Mouse (Mus musculus) forebrain, embryonic 16.5 days (tissue): ENCODE measurements around the gene Prl2b1. TPM values are rescaled to one million over a fixed set of nuclear protein-coding genes. Genes with fewer than 3 reads are reported as not detected.

Experiments
- ATAC-seq: fragments of 200-750 bp; cut with Nextera tagmentation; 2 replicates; pipeline ENCODE4 v1.8.0; 2017; ENCODE audit warnings: mild to moderate bottlenecking, moderate library complexity
- H3K27ac ChIP-seq: fragments of 300-500 bp; sonication (generic); 2 replicates; pipeline ENCODE4 v1.5.1; 2014; ENCODE audit warnings: low read length, control low read depth
- H3K27me3 ChIP-seq: fragments of 300-500 bp; sonication (generic); replicated peaks from 2 replicates; pipeline ENCODE4 v1.6.1; 2014; ENCODE audit warnings: low read length; ENCODE audit not compliant: control insufficient read depth, insufficient read depth
- H3K36me3 ChIP-seq: fragments of 300-500 bp; sonication (generic); 2 replicates; pipeline ENCODE4 v1.6.1; 2014; ENCODE audit not compliant: control insufficient read depth, insufficient read depth
- H3K4me1 ChIP-seq: fragments of 300-500 bp; sonication (generic); replicated peaks from 2 replicates; pipeline ENCODE4 v1.6.1; 2014; ENCODE audit warnings: low read length; ENCODE audit not compliant: control insufficient read depth, insufficient read depth
- H3K4me2 ChIP-seq: fragments of 300-500 bp; sonication (generic); 2 replicates; pipeline ENCODE4 v1.6.1; 2014; ENCODE audit warnings: mild to moderate bottlenecking, low read length, control low read depth
- H3K4me3 ChIP-seq: fragments of 300-500 bp; sonication (generic); replicated peaks from 2 replicates; pipeline ENCODE4 v1.5.1; 2014; ENCODE audit warnings: mild to moderate bottlenecking, low read length, control low read depth
- H3K9ac ChIP-seq: fragments of 300-500 bp; sonication (generic); replicated peaks from 2 replicates; pipeline ENCODE4 v1.6.1; 2014; ENCODE audit warnings: low read depth, low read length, control low read depth
- H3K9me3 ChIP-seq: fragments of 300-500 bp; sonication (generic); 2 replicates; pipeline ENCODE4 v1.6.1; 2016; ENCODE audit warnings: low read length; ENCODE audit not compliant: control insufficient read depth
- WGBS: fragments of 180-500 bp; shearing (Covaris S2); extraction: QIAGEN DNeasy Blood & Tissue Kit; methylation state at CpG from one replicate; pipeline ENCODE4 v1.1.7; 2014; 5-methylcytosine and 5-hydroxymethylcytosine counted together
- polyA plus RNA-seq: library from polyadenylated mRNA; unstranded; fragments of >200 nt; fragmentation: Nextera tagmentation; extraction: Ambion mirVana; gene quantifications from 2 replicates; pipeline ENCODE4 v1.2.1, GENCODE M21; 2015

Gene Prl2b1
- not detected in 2 replicates for polyA plus RNA-seq

DNA sequence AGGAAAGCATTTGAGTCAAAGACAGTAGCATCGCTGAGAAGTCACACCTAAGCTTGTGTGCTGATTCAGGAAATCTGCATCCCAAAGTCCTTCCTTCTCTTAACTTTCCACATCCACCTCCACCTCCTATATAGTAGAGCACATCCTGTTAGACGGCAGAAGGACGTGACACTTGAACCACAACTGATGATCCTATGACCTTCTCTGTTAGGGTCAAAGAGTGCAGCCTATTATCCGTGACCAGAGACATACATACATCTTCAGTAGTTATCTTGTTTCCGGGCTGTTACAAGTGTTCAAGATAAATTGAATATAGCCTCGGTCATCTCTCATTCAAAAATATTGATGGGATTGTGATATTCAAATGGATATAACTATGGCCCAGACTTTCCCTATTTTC, at the start of gene Prl2b1:
Prl2b1 (minus strand) TSS at position 101 of the 400 bp plus-strand sequence.
- 89% methylated on average over 6 of the region's 6 CpGs for WGBS
- Histone ChIP-seq H3K4me2 (no peak within 1 kb of the TSS), H3K4me1 (no peaks in the 10 kb centered on the region), H3K9me3 (no peaks in the 10 kb centered on the region), H3K36me3 (no peaks in the 10 kb centered on the region), H3K9ac (no peak within 1 kb of the TSS), H3K27ac (no peak within 1 kb of the TSS), H3K4me3 (no peak within 1 kb of the TSS), H3K27me3 (no peaks in the 10 kb centered on the region)
- no peak for ATAC-seq

DNA sequence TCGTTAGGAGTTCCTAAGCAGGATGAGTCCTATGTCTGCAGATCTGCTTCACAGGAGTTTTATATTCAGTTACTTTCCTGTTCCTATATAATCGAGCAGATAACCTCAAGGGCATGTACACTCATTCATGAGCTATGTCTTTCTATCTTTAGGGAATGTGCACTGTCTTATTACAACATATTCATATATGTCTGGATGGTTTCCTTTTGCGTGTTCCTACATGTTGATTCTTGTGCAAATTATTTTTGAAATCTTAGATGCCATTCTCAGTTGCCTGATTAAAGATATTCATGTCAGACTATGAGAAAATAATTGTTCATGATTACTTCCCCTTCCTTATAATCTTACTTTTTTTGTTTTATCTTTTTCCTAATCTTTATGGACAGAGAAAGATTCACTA, 47.9 kb upstream of the Prl2b1 start, which contains the start of gene Prl8a6:
Prl8a6 (minus strand) TSS at position 101 of the 400 bp plus-strand sequence.
- H3K9me3 ChIP-seq, result 0 out of 2 replicates have a peak, but pooled peaks cover 2% of the 10 kb centered on the region
- no peaks in the 10 kb centered on the region for H3K4me1 ChIP-seq
- H3K4me3 ChIP-seq, result no peak within 1 kb of the TSS
- no peak for ATAC-seq
- H3K4me2 ChIP-seq, result no peak within 1 kb of the TSS
- H3K36me3 ChIP-seq, result no peaks in the 10 kb centered on the region
- no peak within 1 kb of the TSS for H3K27ac ChIP-seq
- 83% methylated on average over 3 of the region's 3 CpGs for WGBS
- H3K27me3 ChIP-seq, result no peaks in the 10 kb centered on the region
- no peak within 1 kb of the TSS for H3K9ac ChIP-seq

DNA sequence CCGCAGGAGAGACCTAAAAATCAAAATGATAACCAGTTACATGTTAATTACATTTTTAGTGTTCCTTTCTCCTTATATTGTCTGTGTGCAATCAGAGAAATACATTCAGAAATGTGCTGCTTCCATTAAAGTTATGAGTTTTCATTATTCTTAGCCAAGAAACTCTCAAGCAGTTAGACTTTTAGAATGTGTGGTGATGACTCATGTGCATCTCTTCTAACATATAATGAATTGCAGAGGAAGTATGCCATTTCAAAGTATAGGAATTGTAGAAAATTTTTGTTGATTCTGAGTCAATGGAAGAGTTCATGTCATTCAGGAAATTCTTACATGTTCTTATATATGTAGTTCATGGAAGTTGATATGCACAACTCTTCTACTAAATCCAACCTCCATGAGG, 42.5 kb upstream of the Prl2b1 start:
- ATAC-seq, result no peak
- 90% methylated on average over 1 of the region's 1 CpGs for WGBS
- H3K4me2 ChIP-seq, result no peak overlapping the region
- no peak overlapping the region for H3K4me3 ChIP-seq
- no peaks in the 10 kb centered on the region for H3K27me3 ChIP-seq
- no peak overlapping the region for H3K27ac ChIP-seq
- H3K4me1 ChIP-seq, result no peaks in the 10 kb centered on the region
- H3K9ac ChIP-seq, result no peak overlapping the region
- no peaks in the 10 kb centered on the region for H3K36me3 ChIP-seq
- H3K9me3 ChIP-seq, result no peaks in the 10 kb centered on the region

DNA sequence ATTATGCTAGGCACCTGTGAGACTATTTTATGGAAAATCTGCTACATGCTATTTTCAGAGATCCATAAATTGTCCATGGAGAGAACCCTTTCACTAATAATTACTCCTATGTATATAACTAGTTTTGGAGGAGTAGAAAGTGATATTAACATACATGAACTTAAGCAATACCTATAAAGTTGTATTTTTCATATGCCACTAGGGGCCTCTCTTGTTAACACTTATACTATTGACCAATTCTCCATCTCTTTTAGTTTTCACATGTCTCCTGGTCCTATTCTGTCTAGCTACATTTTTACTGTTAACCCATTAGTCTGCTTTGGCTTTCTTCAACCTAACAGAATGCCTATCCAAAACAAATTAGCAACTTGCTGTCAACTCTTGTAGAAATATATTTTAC, 23.0 kb upstream of the Prl2b1 start:
- no peaks in the 10 kb centered on the region for H3K36me3 ChIP-seq
- H3K27ac ChIP-seq, result no peak overlapping the region
- no peaks in the 10 kb centered on the region for H3K4me1 ChIP-seq
- H3K9me3 ChIP-seq, result no peaks in the 10 kb centered on the region
- H3K9ac ChIP-seq, result no peak overlapping the region
- ATAC-seq, result no peak
- H3K4me2 ChIP-seq, result no peak overlapping the region
- H3K4me3 ChIP-seq, result no peak overlapping the region
- no peaks in the 10 kb centered on the region for H3K27me3 ChIP-seq

DNA sequence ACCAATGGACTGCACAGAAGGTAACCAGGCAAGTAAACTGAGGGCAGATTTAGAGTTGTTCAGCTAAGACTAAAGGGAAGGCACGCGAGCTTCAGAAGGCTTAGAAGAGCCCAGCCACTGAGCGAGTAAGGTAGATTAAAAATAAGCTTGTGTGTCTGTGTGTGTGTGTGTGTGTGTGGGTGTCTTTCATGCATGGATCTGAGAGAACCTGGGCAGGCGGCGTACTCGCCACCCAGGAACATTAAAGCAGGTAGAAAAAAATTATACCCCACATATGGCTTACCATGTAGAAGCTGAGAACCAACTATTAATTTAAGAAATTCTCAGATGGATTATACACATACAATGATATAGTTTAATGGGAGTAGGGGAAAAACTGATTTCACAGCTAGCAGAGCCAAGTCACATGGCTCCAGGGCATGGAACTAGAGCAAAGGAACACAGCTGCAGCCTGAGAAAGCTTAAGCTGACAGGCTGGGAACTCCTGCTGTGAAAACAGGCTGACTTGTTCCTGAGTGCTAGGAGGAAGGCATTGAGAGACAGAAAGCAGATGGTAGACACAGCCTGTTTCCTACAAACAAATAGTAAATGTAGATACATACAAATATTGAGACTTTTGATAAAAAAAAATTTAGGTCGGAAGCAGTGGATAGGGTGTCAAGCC, 8.5 kb upstream of the Prl2b1 start:
- no peak overlapping the region for H3K27ac ChIP-seq
- H3K4me2 ChIP-seq, result no peak overlapping the region
- no peak overlapping the region for H3K4me3 ChIP-seq
- H3K36me3 ChIP-seq, result no peaks in the 10 kb centered on the region
- H3K9ac ChIP-seq, result no peak overlapping the region
- H3K4me1 ChIP-seq, result no peaks in the 10 kb centered on the region
- H3K9me3 ChIP-seq, result no peaks in the 10 kb centered on the region
- 72% methylated on average over 7 of the region's 7 CpGs for WGBS
- ATAC-seq, result peak; percentile 88
- no peaks in the 10 kb centered on the region for H3K27me3 ChIP-seq

DNA sequence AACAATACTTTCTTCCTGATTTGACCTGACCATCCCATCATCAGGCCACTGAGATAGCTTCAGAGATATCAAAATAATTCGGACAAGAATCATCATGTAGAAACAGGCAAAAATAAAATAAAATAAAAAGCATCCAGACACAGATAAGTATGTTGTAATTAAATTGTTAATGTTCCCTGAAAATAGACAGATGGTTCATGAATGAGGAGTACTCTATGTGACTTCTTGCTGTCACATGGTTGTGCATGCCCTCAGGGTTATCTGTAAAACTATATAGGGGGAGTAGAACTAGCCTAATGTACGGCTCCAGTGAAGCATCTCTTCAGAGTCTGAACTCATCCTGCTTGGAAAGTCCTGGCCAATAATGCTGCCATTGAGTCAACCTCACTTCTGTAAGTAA, 45.3 kb downstream of the Prl2b1 start, which contains the start of gene Prl8a2:
Prl8a2 (plus strand) TSS at position 301 of the 400 bp plus-strand sequence.
- Histone ChIP-seq H3K4me2 (no peak within 1 kb of the TSS), H3K27ac (no peak within 1 kb of the TSS), H3K9me3 (no peaks in the 10 kb centered on the region), H3K9ac (no peak within 1 kb of the TSS), H3K27me3 (no peaks in the 10 kb centered on the region), H3K36me3 (no peaks in the 10 kb centered on the region), H3K4me1 (no peaks in the 10 kb centered on the region), H3K4me3 (no peak within 1 kb of the TSS)
- WGBS, result 88% methylated on average over 2 of the region's 2 CpGs
- ATAC-seq, result no peak

DNA sequence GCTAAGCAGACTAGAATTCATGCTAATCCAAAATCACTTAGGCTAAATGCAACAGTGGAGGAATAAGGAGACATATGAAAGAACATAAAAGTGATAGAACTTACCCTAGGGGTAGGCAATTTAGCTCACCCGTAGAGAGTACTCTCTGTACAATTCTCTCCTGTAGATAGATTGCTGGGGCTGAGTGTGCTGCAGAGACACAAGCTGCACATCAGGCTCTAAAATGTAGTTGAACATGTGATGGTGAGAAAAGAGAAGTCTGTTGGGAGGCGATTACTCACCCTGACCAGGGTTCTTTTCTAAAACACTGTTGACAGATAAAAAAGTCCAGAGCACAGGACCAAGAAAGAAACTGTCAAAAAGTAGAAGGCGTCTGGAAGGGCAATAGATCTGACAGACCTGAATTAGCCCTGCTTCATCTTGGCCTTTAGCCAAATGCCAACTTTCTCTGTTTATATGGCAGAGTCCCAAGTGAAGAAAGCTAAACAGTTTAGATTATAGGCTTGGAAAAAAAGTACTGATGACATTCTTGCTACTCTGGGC, 47.8 kb downstream of the Prl2b1 start:
- Histone ChIP-seq H3K4me3 (no peak overlapping the region), H3K9me3 (no peaks in the 10 kb centered on the region), H3K27me3 (no peaks in the 10 kb centered on the region), H3K9ac (no peak overlapping the region), H3K4me2 (no peak overlapping the region), H3K4me1 (no peaks in the 10 kb centered on the region), H3K27ac (no peak overlapping the region), H3K36me3 (no peaks in the 10 kb centered on the region)
- 44% methylated on average over 3 of the region's 3 CpGs for WGBS
- no peak for ATAC-seq

DNA sequence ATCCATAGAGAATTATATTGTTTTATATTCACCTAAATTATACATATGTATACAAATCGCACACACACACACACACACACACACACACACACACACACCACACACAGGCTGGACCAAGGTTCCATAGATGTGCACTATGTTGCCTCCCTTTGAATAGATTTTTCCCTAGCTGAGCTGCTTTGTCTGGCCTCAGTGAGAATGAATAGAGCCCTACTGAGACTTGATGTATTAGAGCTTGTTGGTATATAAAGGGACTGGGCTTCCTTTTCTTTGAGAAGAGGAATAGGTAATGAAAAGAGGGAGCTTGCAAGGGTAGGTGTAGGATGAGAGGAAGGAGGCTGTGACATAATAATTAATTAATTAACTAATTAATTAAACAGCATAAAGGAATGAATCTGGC, 55.7 kb downstream of the Prl2b1 start:
- H3K4me3 ChIP-seq, result no peak overlapping the region
- no peaks in the 10 kb centered on the region for H3K36me3 ChIP-seq
- no peaks in the 10 kb centered on the region for H3K4me1 ChIP-seq
- H3K27me3 ChIP-seq, result no peaks in the 10 kb centered on the region
- H3K27ac ChIP-seq, result no peak overlapping the region
- WGBS, result 5% methylated on average over 1 of the region's 1 CpGs
- no peaks in the 10 kb centered on the region for H3K9me3 ChIP-seq
- H3K4me2 ChIP-seq, result no peak overlapping the region
- H3K9ac ChIP-seq, result no peak overlapping the region
- no peak for ATAC-seq
